Mouse (Mus musculus) splenic B cell, adult 2 months (primary cell): Measurements from ENCODE around the gene Tmem106a.
A peak's percentile ranks its signal among the peaks of the same experiment; 100 is the strongest.
"Not testable (repeated sequence)": the region's sequence is repeated elsewhere in the genome, so short reads cannot be mapped to it uniquely, and the experiment has no call there.

Experiments used
- DNase-seq: peaks from one replicate; pipeline ENCODE4 v3.0.0-alpha.2; 2011; ENCODE audit warnings: low read depth, low spot score
- H3K27me3 ChIP-seq: 2 replicates; pipeline ENCODE4 v1.6.1; 2012; ENCODE audit warnings: mild to moderate bottlenecking, low read length, moderate library complexity, mixed read lengths; ENCODE audit not compliant: control insufficient read depth, poor library complexity, insufficient read depth, severe bottlenecking
- H3K36me3 ChIP-seq: 2 replicates; pipeline ENCODE4 v1.6.1; 2012; ENCODE audit warnings: mild to moderate bottlenecking, low read length, moderate library complexity, mixed read lengths; ENCODE audit not compliant: control insufficient read depth, poor library complexity, insufficient read depth, severe bottlenecking

The Tmem106a gene

DNA sequence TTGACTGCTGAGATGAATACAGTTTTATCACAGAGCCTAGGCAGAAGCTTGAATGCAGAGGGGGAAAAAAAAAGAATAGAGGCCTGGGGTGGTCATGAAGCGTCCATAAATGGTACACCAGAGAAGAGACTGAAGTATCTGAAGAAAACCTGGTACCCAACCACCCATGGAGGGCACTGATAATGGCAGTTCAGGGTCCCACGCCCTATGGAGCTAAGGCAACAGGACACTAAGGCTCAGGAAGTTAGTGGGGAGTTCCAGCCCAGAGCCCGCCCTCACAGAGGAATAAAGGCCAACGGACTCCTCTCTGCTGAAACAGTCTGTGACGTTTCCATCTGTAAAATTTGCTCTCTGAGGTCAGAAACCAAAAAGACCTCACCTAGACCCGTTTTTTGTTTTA lies 33.3 kb downstream of the Tmem106a start:
- no peaks in the 10 kb centered on the region for H3K36me3 ChIP-seq
- no peak for DNase-seq

DNA sequence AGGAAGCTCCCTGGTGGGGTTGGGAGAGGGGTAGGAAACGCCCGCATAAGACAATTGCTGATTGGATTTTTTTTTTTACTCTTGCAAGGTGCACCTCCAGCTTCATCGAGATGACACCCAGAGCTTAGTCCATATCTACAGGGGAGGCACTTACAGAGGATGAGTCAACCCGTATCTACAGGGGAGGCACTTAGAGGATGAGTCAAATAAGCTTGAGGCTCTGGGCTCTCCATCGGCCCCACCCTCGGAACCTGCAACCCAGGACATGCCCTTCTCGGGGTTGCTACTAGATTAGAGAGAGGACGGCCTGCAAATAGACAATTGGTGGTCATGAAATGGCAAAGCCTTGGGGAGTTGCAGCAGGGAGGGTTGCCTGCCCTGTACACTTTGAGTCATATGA lies 34.1 kb downstream of the Tmem106a start:
- no peaks in the 10 kb centered on the region for H3K36me3 ChIP-seq
- H3K27me3 ChIP-seq = no peaks in the 10 kb centered on the region
- no peak for DNase-seq

More for the DNA sequence above, 33.3 kb downstream of the Tmem106a start:
- no peaks in the 10 kb centered on the region for H3K27me3 ChIP-seq

DNA sequence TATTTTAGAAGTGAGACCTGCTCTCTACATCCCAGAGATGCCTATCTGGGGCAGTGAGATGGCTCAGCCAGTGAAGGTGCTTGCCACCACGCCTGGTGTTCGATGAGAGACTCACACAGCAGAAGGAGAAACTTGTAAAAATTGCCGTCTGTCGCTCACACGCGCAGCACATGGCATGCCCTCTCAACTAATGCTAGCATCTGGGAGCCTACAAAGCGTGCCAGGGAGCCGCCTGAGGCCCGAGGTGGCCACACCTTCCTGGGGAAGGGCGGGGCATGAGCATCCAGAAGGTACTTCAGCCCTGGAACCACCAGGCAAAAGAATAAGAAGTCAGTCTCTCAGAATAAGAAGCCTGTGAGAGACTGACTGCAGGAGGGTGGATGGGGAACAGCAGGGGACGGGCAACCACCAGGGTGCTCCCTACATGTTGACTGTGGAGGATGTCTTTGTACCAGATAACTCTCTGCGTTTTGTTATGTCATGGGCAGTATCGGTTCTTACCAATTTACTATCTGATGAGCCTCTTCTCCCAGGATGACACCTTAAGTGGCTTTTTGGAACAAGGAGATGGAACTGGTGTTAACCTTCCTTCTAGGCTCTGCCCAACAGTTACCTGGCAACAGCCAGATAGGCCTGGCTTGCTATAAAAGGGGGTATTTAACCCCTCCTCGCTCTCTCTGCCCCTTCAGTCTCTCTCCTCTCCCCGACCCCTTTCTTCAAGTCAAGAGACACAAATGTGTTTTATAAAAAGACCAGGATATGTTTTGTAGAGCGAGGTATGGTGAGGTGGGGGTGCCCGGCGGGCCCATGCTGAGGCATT lies 35.1 kb downstream of the Tmem106a start:
- H3K36me3 ChIP-seq = no peaks in the 10 kb centered on the region
- no peaks in the 10 kb centered on the region for H3K27me3 ChIP-seq
- DNase-seq = no peak

DNA sequence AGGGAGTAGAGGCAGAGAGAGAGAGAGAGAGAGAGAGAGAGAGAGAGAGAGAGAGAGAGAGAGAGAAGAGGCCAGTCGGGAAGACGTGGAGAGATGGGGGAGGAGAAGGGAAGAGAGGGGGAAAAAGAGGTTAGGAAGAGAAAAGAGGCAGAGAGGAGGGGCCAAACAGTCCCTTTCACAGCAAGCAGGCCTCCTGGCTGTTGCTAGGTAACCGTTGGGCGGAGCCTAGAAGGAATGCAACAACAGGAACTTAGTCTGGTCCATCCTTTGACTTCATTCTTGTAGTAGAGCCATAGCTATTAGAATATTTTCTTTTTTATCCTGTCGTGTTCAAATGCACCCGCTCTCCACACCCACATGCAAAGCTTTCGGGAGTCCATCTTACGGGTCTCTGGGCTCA lies 35.8 kb downstream of the Tmem106a start:
- DNase-seq = peak; percentile 51
- no peaks in the 10 kb centered on the region for H3K36me3 ChIP-seq

DNA sequence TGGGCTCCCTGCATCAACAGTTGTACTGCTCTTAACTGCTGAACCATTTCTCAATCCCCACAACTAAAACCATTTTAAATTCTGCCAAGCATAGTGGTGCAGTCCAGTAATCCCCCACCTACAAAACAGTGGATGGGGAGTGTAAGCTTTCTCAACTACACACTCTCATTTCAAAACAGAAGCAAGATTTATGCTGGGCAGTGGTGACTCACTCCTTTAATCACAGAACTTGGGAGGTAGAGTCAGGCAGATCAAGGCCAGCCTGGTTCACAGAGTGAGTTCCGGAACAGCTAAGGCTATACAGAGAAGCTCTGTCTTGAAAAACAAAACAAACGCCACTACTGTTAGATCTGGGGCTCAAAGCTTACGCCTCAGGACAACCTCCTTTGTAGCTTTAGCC lies 36.6 kb downstream of the Tmem106a start:
- no peak for DNase-seq
- Histone ChIP-seq H3K27me3 (no peaks in the 10 kb centered on the region), H3K36me3 (no peaks in the 10 kb centered on the region)

More for the DNA sequence above, 35.8 kb downstream of the Tmem106a start:
- no peaks in the 10 kb centered on the region for H3K27me3 ChIP-seq

DNA sequence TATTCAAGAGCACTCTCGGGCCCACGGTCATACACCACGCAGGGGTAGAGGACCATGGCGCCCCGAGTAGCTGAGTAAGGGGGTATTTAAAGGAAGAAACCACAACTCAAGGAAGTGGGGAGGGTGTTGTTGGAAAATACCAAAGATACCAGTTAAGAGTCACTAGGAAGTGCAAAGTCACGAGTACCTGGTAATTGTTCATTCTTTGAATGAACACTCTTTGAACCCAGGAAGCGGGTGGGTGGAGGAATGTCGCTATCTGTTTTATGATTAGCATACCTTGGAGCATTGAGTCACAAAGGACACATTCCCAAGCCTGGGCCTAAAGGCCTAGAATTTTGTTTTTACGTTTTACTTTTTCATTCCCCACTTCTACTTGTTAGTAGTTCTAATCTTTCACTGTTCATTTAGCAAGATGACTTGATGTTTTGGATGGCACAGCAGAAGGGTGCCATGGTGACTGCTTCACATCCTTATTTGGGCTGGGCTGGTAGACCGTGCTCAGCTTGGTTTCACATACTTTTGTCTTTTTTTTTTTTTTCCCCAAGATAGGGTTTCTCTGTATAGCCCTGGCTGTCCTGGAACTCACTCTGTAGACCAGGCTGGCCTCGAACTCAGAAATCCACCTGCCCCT lies 38.1 kb downstream of the Tmem106a start:
- DNase-seq, H3K36me3 ChIP-seq, H3K27me3 ChIP-seq: not testable (repeated sequence)

DNA sequence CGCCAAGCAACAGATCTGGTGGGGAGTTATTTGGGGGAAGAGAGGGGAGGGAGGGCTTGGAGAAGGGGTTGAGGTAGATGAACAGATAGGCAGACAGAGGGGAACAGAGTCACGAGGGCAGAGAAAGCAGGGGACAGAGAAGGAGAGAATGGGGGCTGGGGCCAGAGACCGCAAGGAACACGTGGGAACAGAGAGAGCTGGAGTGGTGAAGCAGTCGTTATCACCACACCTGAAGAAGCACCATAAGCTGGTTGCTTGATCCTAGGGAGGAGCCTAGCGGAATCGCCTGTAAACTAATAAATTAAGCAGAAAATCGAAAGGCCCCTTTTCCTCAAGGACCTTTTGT lies 44.6 kb downstream of the Tmem106a start:
- Histone ChIP-seq H3K27me3 (no peaks in the 10 kb centered on the region), H3K36me3 (peaks cover under 1% of the 10 kb centered on the region; the same call in 1 of the 2 replicates)
- DNase-seq = no peak

DNA sequence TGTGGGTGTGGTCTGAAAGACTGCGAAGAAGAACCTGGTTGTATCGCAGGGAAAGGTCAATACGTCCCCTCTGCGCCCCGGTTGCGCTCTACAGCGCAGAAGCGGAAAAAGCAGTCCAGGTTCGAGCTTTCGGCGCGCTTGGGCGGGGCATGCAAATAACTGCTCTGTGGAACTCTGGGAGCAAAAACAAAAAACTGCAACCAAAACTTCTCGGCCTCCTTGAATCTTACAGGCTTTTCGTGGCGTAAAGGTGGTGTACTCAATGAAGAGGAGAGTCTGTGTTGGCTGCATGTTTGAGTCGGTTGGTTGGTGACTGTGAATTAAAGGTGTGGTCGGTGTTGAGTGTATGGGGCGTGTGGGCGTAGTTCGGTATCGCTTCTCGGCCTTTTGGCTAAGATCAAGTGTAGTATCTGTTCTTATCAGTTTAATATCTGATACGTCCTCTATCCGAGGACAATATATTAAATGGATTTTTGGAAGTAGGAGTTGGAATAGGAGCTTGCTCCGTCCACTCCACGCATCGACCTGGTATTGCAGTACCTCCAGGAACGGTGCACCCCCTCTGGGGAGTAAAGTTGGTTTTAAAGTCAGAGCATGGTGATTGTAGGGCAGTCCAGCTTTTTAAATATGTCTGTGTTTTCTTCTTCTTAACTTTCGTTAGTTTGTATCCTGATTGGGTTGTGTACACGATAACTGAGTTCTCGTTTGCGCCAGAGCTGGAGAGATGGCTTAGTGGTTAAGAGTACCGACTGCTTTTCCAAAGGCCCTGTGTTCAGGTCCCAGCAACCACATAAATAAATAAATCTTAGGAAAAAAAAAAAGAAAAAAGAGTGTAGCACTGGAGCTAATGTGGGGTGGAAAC lies 45.2 kb downstream of the Tmem106a start, which contains the start of gene Rdm1:
Gene Rdm1, plus strand, starts transcription at position 201 of the 862 bp plus-strand sequence.
- peaks cover 2% of the 10 kb centered on the region; the same call in 1 of the 2 replicates for H3K36me3 ChIP-seq
- peak; percentile 88 for DNase-seq
- H3K27me3 ChIP-seq = no peaks in the 10 kb centered on the region

DNA sequence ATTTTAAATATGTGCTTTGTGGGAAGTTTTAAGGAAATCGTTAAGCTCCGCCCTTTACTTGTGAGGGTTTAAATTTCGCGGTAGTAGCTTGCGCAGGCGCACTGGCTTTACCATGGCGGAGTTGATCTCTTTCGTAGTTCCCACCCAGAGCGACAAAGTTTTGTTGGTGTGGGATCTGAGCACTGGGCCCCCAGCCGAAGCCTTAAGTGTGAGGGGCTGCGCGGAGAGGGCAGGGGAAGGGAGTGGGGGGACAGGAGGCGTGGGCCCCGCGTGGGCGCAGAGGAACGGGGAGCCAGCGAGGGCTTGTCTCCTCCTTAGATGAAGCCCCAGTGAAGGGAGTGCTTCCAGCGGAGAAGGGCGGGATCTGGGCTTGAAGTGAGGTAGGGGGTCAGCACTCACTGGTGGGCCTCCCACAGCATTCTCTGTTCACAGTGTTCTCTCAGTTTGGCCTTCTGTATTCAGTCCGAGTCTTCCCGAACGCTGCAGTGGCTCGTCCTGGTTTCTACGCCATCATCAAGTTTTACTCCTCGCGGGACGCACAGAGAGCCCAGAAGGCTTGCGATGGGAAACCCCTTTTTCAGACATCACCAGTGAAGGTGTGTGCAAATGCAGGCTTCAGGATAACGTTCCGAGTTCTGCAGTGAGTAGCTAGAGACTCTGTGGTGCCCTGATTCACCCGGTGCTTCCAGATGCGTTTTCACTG lies 46.0 kb downstream of the Tmem106a start:
- peaks cover 2% of the 10 kb centered on the region; the same call in 1 of the 2 replicates for H3K36me3 ChIP-seq
- DNase-seq = peak; percentile 94
- no peaks in the 10 kb centered on the region for H3K27me3 ChIP-seq

DNA sequence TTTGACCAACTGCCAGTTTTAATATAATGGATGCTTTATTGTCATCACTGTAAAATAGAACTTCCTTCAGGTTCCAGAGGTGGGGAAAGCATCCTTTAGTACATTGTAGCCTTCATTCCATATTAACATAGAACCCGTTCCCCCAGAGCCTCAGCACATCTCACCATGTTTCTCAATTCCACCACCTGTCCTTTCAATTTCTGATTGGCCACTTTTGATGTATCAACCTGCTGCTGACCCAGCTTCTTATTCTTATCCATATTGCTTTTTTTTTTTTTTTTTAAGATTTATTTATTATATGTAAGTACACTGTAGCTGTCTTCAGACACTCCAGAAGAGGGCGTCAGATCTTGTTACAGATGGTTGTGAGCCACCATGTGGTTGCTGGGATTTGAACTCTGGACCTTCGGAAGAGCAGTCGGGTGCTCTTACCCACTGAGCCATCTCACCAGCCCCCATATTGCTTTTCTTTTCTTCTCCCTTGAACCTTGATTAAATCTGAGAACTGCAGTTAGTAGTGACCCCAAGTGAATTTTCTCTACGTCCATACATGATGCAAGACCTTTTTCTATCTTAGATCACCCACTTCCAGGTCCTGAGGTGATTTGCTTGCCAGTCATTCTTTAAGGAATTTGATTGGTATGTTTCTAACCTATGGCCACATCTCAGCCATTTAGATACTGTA lies 46.8 kb downstream of the Tmem106a start:
- not testable (repeated sequence) for H3K36me3 ChIP-seq, DNase-seq, H3K27me3 ChIP-seq

DNA sequence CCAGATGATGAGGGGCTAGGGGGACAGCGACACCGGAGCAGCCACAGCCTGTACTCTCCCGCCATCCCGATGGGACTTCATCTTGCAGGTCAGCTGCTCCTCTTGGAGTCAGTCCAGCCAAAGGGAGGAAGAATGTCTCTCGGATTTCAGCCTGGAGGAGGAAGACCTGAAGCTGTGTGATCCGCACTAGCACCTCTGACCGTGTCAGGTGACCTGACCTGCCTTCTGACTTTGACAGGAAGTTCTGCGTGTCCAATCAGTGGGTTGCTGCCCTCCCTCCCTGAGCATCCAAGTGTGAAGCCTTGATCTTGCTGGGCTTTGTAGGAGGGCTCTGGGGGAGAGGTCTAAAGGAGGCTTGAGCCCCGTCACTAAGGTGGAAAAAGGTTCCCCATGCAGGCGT lies 53.6 kb downstream of the Tmem106a start:
- Histone ChIP-seq H3K27me3 (no peaks in the 10 kb centered on the region), H3K36me3 (peaks cover 12% of the 10 kb centered on the region)
- DNase-seq = no peak

DNA sequence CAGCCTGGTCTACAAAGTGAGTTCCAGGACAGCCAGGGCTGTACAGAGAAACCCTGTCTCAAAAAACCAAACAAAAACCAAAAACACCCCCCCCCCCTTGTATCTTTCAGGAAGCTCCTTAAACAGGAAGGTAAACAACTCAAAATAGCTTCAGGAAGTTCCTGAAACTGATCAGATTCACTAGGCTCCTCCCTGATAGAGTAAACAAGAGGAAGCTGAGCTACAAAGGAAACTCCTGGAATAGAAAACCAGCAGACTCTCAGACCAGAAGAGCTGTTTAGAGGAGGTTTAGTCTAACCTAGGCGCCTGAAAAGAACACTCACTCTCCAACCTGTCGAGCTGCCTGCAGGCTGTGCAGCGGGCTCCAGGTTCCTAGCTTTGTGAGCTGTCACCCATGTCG lies 57.7 kb downstream of the Tmem106a start:
- DNase-seq = no peak
- H3K36me3 ChIP-seq = peaks cover 3% of the 10 kb centered on the region
- H3K27me3 ChIP-seq = no peaks in the 10 kb centered on the region

DNA sequence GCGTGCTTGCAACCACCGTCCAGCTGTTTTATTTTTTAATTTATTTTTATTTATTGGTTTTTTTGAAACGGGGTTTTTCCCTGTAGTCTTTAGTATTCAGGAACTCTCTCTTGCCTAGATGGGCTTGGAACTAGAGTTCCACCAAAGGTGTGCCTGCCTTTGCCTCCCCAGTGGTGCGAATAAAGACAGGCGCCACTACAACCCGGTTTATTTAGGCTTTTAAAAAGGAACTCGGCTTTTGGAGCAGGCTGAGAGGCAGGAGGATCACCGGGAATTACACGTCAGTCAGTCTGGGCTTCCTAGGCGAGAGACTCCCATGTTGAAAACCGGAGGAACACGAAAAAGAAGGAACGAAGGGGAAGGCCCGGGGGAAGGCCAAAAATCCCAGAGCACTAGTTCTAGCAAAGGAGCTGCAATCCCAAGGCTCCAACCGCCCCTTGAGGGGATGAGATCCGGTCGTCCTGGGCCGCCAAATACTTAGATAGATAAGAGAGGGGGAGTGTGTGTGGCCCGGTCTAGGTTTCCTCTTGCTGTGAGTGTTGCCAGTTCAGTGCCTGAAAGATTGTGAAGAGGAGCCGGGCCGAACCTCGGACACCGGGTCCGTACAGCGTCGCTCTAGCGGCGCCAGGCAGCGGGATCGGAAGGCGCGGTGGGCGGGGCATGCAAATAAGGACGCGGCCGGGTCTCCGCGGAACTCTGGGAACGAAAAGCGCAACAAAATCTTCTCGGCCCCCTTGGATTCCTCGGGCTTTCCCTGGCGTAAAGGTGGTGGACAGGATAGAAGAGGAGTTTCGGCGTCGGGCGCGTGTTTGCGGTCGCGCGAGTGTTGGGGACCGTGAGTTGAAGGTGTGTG lies 59.0 kb downstream of the Tmem106a start:
- DNase-seq = peak; percentile 79
- H3K36me3 ChIP-seq, H3K27me3 ChIP-seq: not testable (repeated sequence)
